Mouse (Mus musculus): ENCODE data around the gene Slc30a3. TPM values are rescaled to one million over a fixed set of nuclear protein-coding genes. Genes with fewer than 3 reads are reported as not detected.

Gene Slc30a3
- polyA plus RNA-seq (2017; shearing (Covaris generic)): 1.4 TPM

GRCm38 (mm10) chr5:31108000-31108490 lies at the start of gene Slc30a3:
Gene Slc30a3, minus strand, starts transcription at chr5:31108237.

GRCm38 (mm10) chr5:31154152-31154553 lies 46.1 kb upstream of the Slc30a3 start, which contains the start of gene Mpv17:
Gene Mpv17, minus strand, starts transcription at chr5:31154251.

GRCm38 (mm10) chr5:31138241-31138967 lies 30.4 kb upstream of the Slc30a3 start, which contains the start of gene Ucn:
Gene Ucn, minus strand, starts transcription at chr5:31138829.

GRCm38 (mm10) chr5:31116354-31116753 lies 8.3 kb upstream of the Slc30a3 start, which contains the start of gene Trim54:
Gene Trim54, plus strand, starts transcription at chr5:31116712.

GRCm38 (mm10) chr5:31105814-31106335 lies 2.2 kb downstream of the Slc30a3 start, which contains the start of gene Dnajc5g:
Gene Dnajc5g, plus strand, starts transcription at chr5:31106285.

GRCm38 (mm10) chr5:31054261-31055215 lies 53.5 kb downstream of the Slc30a3 start, which contains the start of gene Cad:
Gene Cad, plus strand, starts transcription at chr5:31054780.

GRCm38 (mm10) chr5:31048763-31049641 lies 59.0 kb downstream of the Slc30a3 start, which contains the start of gene Slc5a6:
Gene Slc5a6, minus strand, starts transcription at chr5:31048924.

GRCm38 (mm10) chr5:31047848-31048762 lies 59.9 kb downstream of the Slc30a3 start, which contains the start of gene Atraid:
Gene Atraid, plus strand, starts transcription at chr5:31048312.

Other genes starting within 250 kb of the Slc30a3 start
- gene Tmem214, start 240.2 kb downstream of the Slc30a3 start, polyA plus RNA-seq (2017; shearing (Covaris generic)): 66.9 TPM
- 16.2 TPM for gene Agbl5, start 219.5 kb downstream of the Slc30a3 start, polyA plus RNA-seq (2017; shearing (Covaris generic))
- 311 TPM for gene Ost4, start 200.4 kb downstream of the Slc30a3 start, polyA plus RNA-seq (2017; shearing (Covaris generic))
- 3.6 TPM for gene Emilin1, start 194.8 kb downstream of the Slc30a3 start, polyA plus RNA-seq (2017; shearing (Covaris generic))
- gene Khk, start 186.8 kb downstream of the Slc30a3 start, polyA plus RNA-seq (2017; shearing (Covaris generic)): 36.3 TPM
- 0.55 TPM for gene Cgref1, start 162.6 kb downstream of the Slc30a3 start, polyA plus RNA-seq (2017; shearing (Covaris generic))
- gene Preb, start 147.9 kb downstream of the Slc30a3 start, polyA plus RNA-seq (2017; shearing (Covaris generic)): 228 TPM
- not detected for gene Tcf23, start 139.6 kb downstream of the Slc30a3 start, polyA plus RNA-seq (2017; shearing (Covaris generic))
- gene Atraid, start 59.9 kb downstream of the Slc30a3 start, polyA plus RNA-seq (2017; shearing (Covaris generic)): 117 TPM
- gene Slc5a6, start 59.3 kb downstream of the Slc30a3 start, polyA plus RNA-seq (2017; shearing (Covaris generic)): 12.3 TPM
- gene Cad, start 53.5 kb downstream of the Slc30a3 start, polyA plus RNA-seq (2017; shearing (Covaris generic)): 23.1 TPM
- gene Dnajc5g, start 2.0 kb downstream of the Slc30a3 start, polyA plus RNA-seq (2017; shearing (Covaris generic)): not detected
- not detected for gene Trim54, start 8.5 kb upstream of the Slc30a3 start, polyA plus RNA-seq (2017; shearing (Covaris generic))
- not detected for gene Ucn, start 30.6 kb upstream of the Slc30a3 start, polyA plus RNA-seq (2017; shearing (Covaris generic))
- gene Mpv17, start 46.0 kb upstream of the Slc30a3 start, polyA plus RNA-seq (2017; shearing (Covaris generic)): 46.5 TPM
- gene Gm29609, start 71.7 kb upstream of the Slc30a3 start, polyA plus RNA-seq (2017; shearing (Covaris generic)): 2.3 TPM
- 116 TPM for gene Gtf3c2, start 71.9 kb upstream of the Slc30a3 start, polyA plus RNA-seq (2017; shearing (Covaris generic))
- gene Snx17, start 85.0 kb upstream of the Slc30a3 start, polyA plus RNA-seq (2017; shearing (Covaris generic)): 154 TPM
- gene Eif2b4, start 85.2 kb upstream of the Slc30a3 start, polyA plus RNA-seq (2017; shearing (Covaris generic)): 85.1 TPM
- gene Zfp513, start 94.1 kb upstream of the Slc30a3 start, polyA plus RNA-seq (2017; shearing (Covaris generic)): 18.3 TPM
- gene Ppm1g, start 112.5 kb upstream of the Slc30a3 start, polyA plus RNA-seq (2017; shearing (Covaris generic)): 39.9 TPM
- gene Nrbp1, start 132.6 kb upstream of the Slc30a3 start, polyA plus RNA-seq (2017; shearing (Covaris generic)): 205 TPM
- gene Gm9970, start 133.0 kb upstream of the Slc30a3 start, polyA plus RNA-seq (2017; shearing (Covaris generic)): not detected
- gene Krtcap3, start 143.5 kb upstream of the Slc30a3 start, polyA plus RNA-seq (2017; shearing (Covaris generic)): 54.3 TPM
- gene Ift172, start 182.9 kb upstream of the Slc30a3 start, polyA plus RNA-seq (2017; shearing (Covaris generic)): 10.2 TPM
- not detected for gene Fndc4, start 187.8 kb upstream of the Slc30a3 start, polyA plus RNA-seq (2017; shearing (Covaris generic))
- not detected for gene Gckr, start 189.2 kb upstream of the Slc30a3 start, polyA plus RNA-seq (2017; shearing (Covaris generic))